Mouse (Mus musculus) cortical plate, adult 2 months (tissue): Measurements from ENCODE around the gene Gm49355.

Source experiments
- CTCF ChIP-seq: fragments of 200-500 bp; IDR thresholded peaks from 2 replicates; pipeline ENCODE4 v1.5.1; 2011; ENCODE audit warnings: mild to moderate bottlenecking, control low read depth, low read length; ENCODE audit not compliant: insufficient read depth; ENCODE audit errors: extremely low read depth
- POLR2A ChIP-seq: fragments of 200-500 bp; IDR thresholded peaks from 2 replicates; pipeline ENCODE4 v1.6.1; 2011; ENCODE audit warnings: mild to moderate bottlenecking, low read length, control low read depth; ENCODE audit not compliant: insufficient read depth; ENCODE audit errors: extremely low read depth

GRCm38 (mm10) chr14:12334925-12335324 is 51.1 kb downstream of the Gm49355 start:
- TF ChIP-seq CTCF (no peak), POLR2A (no peak)
